8 mouse cellular contexts compared by ENCODE assay signal in the genomic region with DNA sequence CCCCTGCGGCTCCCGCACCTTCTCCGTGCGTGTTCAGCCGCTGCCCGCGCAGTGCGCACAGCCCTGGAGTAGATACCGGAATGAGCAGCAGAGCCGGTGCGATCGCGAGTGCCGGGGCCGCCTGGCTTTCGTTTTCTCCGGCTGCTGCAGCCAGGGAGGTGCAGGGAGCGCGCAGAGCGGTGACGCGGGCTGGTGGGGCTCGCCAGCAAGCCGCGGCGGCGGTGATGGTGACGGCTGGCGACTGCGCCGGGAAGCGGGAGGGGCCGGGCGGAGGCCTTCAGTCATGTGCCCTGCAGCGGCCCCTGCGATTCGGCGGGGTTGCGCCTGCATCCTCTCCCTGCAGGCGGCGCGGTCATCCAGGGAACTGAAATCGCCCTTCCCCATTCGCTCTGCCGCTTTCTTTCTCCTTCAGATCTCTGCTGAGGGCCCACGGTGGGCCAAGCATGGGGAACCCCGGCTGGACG. TPM values are rescaled to one million over a fixed set of nuclear protein-coding genes. Genes with fewer than 3 reads are reported as not detected.
DNase-seq lines count a peak whose midpoint lies in the region; ATAC-seq and TF ChIP-seq lines count a peak whose summit lies in the region.

No protein-coding gene starts in this region.

- no peaks in the 10 kb centered on the region for H3K9me3 ChIP-seq in MEL (replicated peaks; ENCODE audit: insufficient read depth, low read length)
- H3K9me3 ChIP-seq in hindbrain, embryonic 10.5 days = no peaks in the 10 kb centered on the region
- H3K9me3 ChIP-seq in lung, postnatal 0 days (ENCODE audit: low read length) = no peaks in the 10 kb centered on the region

- H3K9ac ChIP-seq in MEL (ENCODE audit: control insufficient read depth, low read depth, low read length, poor library complexity, severe bottlenecking) = peak overlapping the region; percentile 85
- peak overlapping the region; percentile 98 for H3K9ac ChIP-seq in lung, postnatal 0 days (replicated peaks; ENCODE audit: low read depth)

- peaks cover 5 to 11% of the 10 kb centered on the region in 2 experiments for H3K4me1 ChIP-seq in MEL (ENCODE audit: control insufficient read depth in 1 of 2, insufficient read depth in 2 of 2, low read length in 2 of 2)
- peaks cover 10% of the 10 kb centered on the region; the same call in 1 of the 2 replicates for H3K4me1 ChIP-seq in cerebellum, adult 2 months (ENCODE audit: control insufficient read depth, insufficient read depth, low read length)
- peaks cover 27% of the 10 kb centered on the region for H3K4me1 ChIP-seq in hindbrain, embryonic 10.5 days (replicated peaks)
- peaks cover 22% of the 10 kb centered on the region; the same call in 1 of the 2 replicates for H3K4me1 ChIP-seq in lung, postnatal 0 days (ENCODE audit: insufficient read depth, low read depth, low read length)

- peak overlapping the region; percentile 59 for H3K27ac ChIP-seq in MEL (ENCODE audit: control insufficient read depth, low read depth, low read length)
- peak overlapping the region; percentile 92 for H3K27ac ChIP-seq in cerebellum, adult 2 months (ENCODE audit: insufficient read depth, low read length)
- peak overlapping the region; percentile 93 for H3K27ac ChIP-seq in hindbrain, embryonic 10.5 days
- H3K27ac ChIP-seq in lung, postnatal 0 days (ENCODE audit: low read length) = peak overlapping the region; percentile 100

- peaks cover 14% of the 10 kb centered on the region for H3K79me2 ChIP-seq in MEL (ENCODE audit: control insufficient read depth, insufficient read depth, low read length, poor library complexity)

- TF ChIP-seq POLR2A in MEL (IDR thresholded peaks at IDR 0.05; ENCODE audit: control insufficient read depth in 1 of 2, insufficient read depth in 1 of 2, low read depth in 1 of 2, low read length in 2 of 2, poor library complexity in 1 of 2) = peak; percentile 50 to 58; a peak in 2 of 4 replicates
- peak; percentile 69 for TF ChIP-seq POLR2A in cerebellum, adult 2 months (IDR thresholded peaks at IDR 0.05; ENCODE audit: borderline replicate concordance, insufficient read depth, low read length)

- TF ChIP-seq EP300 in MEL (IDR thresholded peaks at IDR 0.05; ENCODE audit: low read depth in 1 of 2, low read length in 2 of 2) = no peak
- no peak for TF ChIP-seq EP300 in lung, postnatal 0 days (IDR thresholded peaks at IDR 0.05)

- peak overlapping the region; percentile 79 to 96 for H3K4me3 ChIP-seq in MEL (ENCODE audit: control insufficient read depth in 1 of 2, insufficient read depth in 1 of 2, low read depth in 2 of 2, low read length in 2 of 2)
- H3K4me3 ChIP-seq in cerebellum, adult 2 months (replicated peaks; ENCODE audit: insufficient read depth, low read depth, low read length) = peak overlapping the region; percentile 66
- peak overlapping the region; percentile 64 for H3K4me3 ChIP-seq in hindbrain, embryonic 10.5 days
- H3K4me3 ChIP-seq in lung, postnatal 0 days (ENCODE audit: low read depth, low read length) = peak overlapping the region; percentile 99

- DNase-seq in MEL (ENCODE audit: low read depth, low spot score) = peak; percentile 93
- DNase-seq in cerebellum, adult 2 months = peak; percentile 97
- DNase-seq in forelimb bud, embryonic 11.5 days (ENCODE audit: low read depth, low spot score) = peak; percentile 93
- peak; percentile 93 for DNase-seq in hindbrain, embryonic 10.5 days (ENCODE audit: low spot score)
- peak; percentile 97 for DNase-seq in layer of hippocampus, adult 9-11 months
- peak; percentile 98 for DNase-seq in lung, postnatal 0 days (ENCODE audit: low spot score)
- DNase-seq in ovary, postnatal 14 days (ENCODE audit: low spot score) = peak; percentile 95
- peak; percentile 93 for DNase-seq in thymus, postnatal 14 days

- peak in 2 of 3 experiments; percentile 52 to 60; a peak in 5 of 6 replicates for TF ChIP-seq CTCF in MEL (IDR thresholded peaks at IDR 0.05 in 2 of 3, conservative IDR thresholded peaks at IDR 0.05 in 1 of 3; ENCODE audit: control insufficient read depth in 1 of 3, insufficient read depth in 1 of 3, low read depth in 2 of 3, low read length in 3 of 3, poor library complexity in 1 of 3, severe bottlenecking in 1 of 3)
- peak; percentile 56; the same call in 1 of the 2 replicates for TF ChIP-seq CTCF in cerebellum, adult 2 months (IDR thresholded peaks at IDR 0.05; ENCODE audit: borderline replicate concordance, insufficient read depth, low read depth, low read length)
- TF ChIP-seq CTCF in lung, postnatal 0 days (IDR thresholded peaks at IDR 0.05) = peak; percentile 89

- ATAC-seq in lung, postnatal 0 days = peak; percentile 97

- TF ChIP-seq RAD21 in MEL (IDR thresholded peaks at IDR 0.05; ENCODE audit: low read depth, low read length) = peak; percentile 26

- H3K36me3 ChIP-seq in MEL (ENCODE audit: control insufficient read depth in 1 of 2, insufficient read depth in 2 of 2, low read length in 2 of 2) = peaks cover 0 to 13% of the 10 kb centered on the region in 2 experiments; a peak in 2 of 4 replicates
- peaks cover 3% of the 10 kb centered on the region for H3K36me3 ChIP-seq in hindbrain, embryonic 10.5 days
- H3K36me3 ChIP-seq in lung, postnatal 0 days (ENCODE audit: insufficient read depth, low read length) = no peaks in the 10 kb centered on the region

- H3K27me3 ChIP-seq in MEL (ENCODE audit: control insufficient read depth in 1 of 2, insufficient read depth in 2 of 2, low read length in 2 of 2) = no peaks in the 10 kb centered on the region
- H3K27me3 ChIP-seq in cerebellum, adult 2 months (ENCODE audit: control insufficient read depth, insufficient read depth, low read length) = no peaks in the 10 kb centered on the region
- H3K27me3 ChIP-seq in hindbrain, embryonic 10.5 days (ENCODE audit: insufficient read depth, poor library complexity, severe bottlenecking) = no peaks in the 10 kb centered on the region
- H3K27me3 ChIP-seq in lung, postnatal 0 days (replicated peaks; ENCODE audit: insufficient read depth, low read length) = no peaks in the 10 kb centered on the region

- H3K4me2 ChIP-seq in lung, postnatal 0 days (replicated peaks; ENCODE audit: low read depth, low read length) = peak overlapping the region; percentile 71

- under 1% methylated on average over 48 of the region's 48 CpGs for WGBS in cerebellum, adult 2 months
- under 1% methylated on average over 48 of the region's 48 CpGs for WGBS in hindbrain, embryonic 10.5 days
- WGBS in lung, postnatal 0 days = under 1% methylated on average over 45 of the region's 48 CpGs

TF ChIP-seq in MEL, 35 proteins besides CTCF, POLR2A, EP300 and RAD21 (continues in another document):
- TF ChIP-seq GATA1 (IDR thresholded peaks at IDR 0.05; ENCODE audit: low read depth, low read length) = no peak
- TF ChIP-seq ZC3H11A (IDR thresholded peaks at IDR 0.05; ENCODE audit: low read depth, low read length) = no peak
- peak; percentile 59; the same call in 1 of the 2 replicates for TF ChIP-seq NELFE (IDR thresholded peaks at IDR 0.05; ENCODE audit: low read depth, low read length)
- peak; percentile 36 for TF ChIP-seq SMC3 (IDR thresholded peaks at IDR 0.05; ENCODE audit: low read depth, low read length)
- peak; percentile 93 for TF ChIP-seq MAZ (IDR thresholded peaks at IDR 0.05; ENCODE audit: low read depth, low read length)
- no peak for TF ChIP-seq GABPA (IDR thresholded peaks at IDR 0.05; ENCODE audit: low read depth, low read length)
- TF ChIP-seq UBTF (IDR thresholded peaks at IDR 0.05; ENCODE audit: borderline replicate concordance, insufficient read depth, low read depth, low read length) = peak; percentile 91; the same call in 1 of the 2 replicates
- no peak for TF ChIP-seq CHD1 (IDR thresholded peaks at IDR 0.05; ENCODE audit: low read depth, low read length)
- TF ChIP-seq USF1 (IDR thresholded peaks at IDR 0.05; ENCODE audit: low read depth, low read length) = peak; percentile 93
- TF ChIP-seq KAT2A (conservative IDR thresholded peaks at IDR 0.05; ENCODE audit: low read depth, low read length) = no peak
- TF ChIP-seq MXI1 (IDR thresholded peaks at IDR 0.05; ENCODE audit: low read depth, low read length) = no peak; the same call in 1 of the 2 replicates
- TF ChIP-seq HCFC1 (IDR thresholded peaks at IDR 0.05; ENCODE audit: low read depth, low read length) = peak; percentile 76
- peak; percentile 21; the same call in 1 of the 2 replicates for TF ChIP-seq MEF2A (IDR thresholded peaks at IDR 0.05; ENCODE audit: extremely low read depth, insufficient replicate concordance, low read depth, low read length, poor library complexity, severe bottlenecking)
- peak; percentile 76; the same call in 1 of the 2 replicates for TF ChIP-seq ZMIZ1 (IDR thresholded peaks at IDR 0.05; ENCODE audit: low read depth, low read length)
- peak; percentile 78 for TF ChIP-seq MAX (IDR thresholded peaks at IDR 0.05; ENCODE audit: low read length)
- TF ChIP-seq RCOR1 (IDR thresholded peaks at IDR 0.05; ENCODE audit: low read depth, low read length) = peak; percentile 19; the same call in 1 of the 2 replicates
- peak; percentile 30 for TF ChIP-seq ELF1 (IDR thresholded peaks at IDR 0.05; ENCODE audit: low read depth, low read length)
- TF ChIP-seq SIN3A (IDR thresholded peaks at IDR 0.05; ENCODE audit: low read length) = peak; percentile 80
- peak; percentile 64 for TF ChIP-seq NRF1 (IDR thresholded peaks at IDR 0.05; ENCODE audit: insufficient read depth, low read depth, low read length, poor library complexity, severe bottlenecking)
- no peak for TF ChIP-seq ZNF384 (IDR thresholded peaks at IDR 0.05; ENCODE audit: low read depth, low read length)
- TF ChIP-seq TAL1 (IDR thresholded peaks at IDR 0.05; ENCODE audit: low read length) = no peak
- TF ChIP-seq ETS1 (IDR thresholded peaks at IDR 0.05; ENCODE audit: low read depth, low read length) = peak; percentile 35
- no peak for TF ChIP-seq E2F4 (IDR thresholded peaks at IDR 0.05; ENCODE audit: borderline replicate concordance, low read depth, low read length)

RNA-seq across cellular contexts. Expression of a gene that starts 1.2 kb away (rescaled TPM):
- total RNA-seq in MEL (2012; rRNA removed) = 14.7 and 16.5 TPM in 2 replicates
- 10 to 100 TPM in 1 of 2 experiments, not detected in 1; 13.6 TPM for polyA plus RNA-seq in MEL (2012; ENCODE audit: insufficient read depth in 1 of 2, insufficient read length in 2 of 2, low read depth in 1 of 2, low replicate concordance in 2 of 2, missing spikeins in 1 of 2)
- polyA plus RNA-seq in cerebellum, adult 2 months (2012; rRNA removed) = 67.3 and 72.1 TPM in 2 replicates
- 9.2 and 11.8 TPM in 2 replicates for polyA plus RNA-seq in hindbrain, embryonic 10.5 days (2016; fragmentation: Nextera tagmentation; extraction: Ambion mirVana)
- polyA plus RNA-seq in lung, postnatal 0 days (2015; fragmentation: Nextera tagmentation; extraction: Ambion mirVana) = 46.6 and 52.4 TPM in 2 replicates

RNA-seq across cellular contexts. Expression of a gene that starts 49.4 kb away (rescaled TPM):
- not detected in 2 replicates for total RNA-seq in MEL (2012; rRNA removed)
- polyA plus RNA-seq in MEL (2012; ENCODE audit: insufficient read depth in 1 of 2, insufficient read length in 2 of 2, low read depth in 1 of 2, low replicate concordance in 2 of 2, missing spikeins in 1 of 2) = not detected
- polyA plus RNA-seq in cerebellum, adult 2 months (2012; rRNA removed) = 0.31 and 0.78 TPM in 2 replicates
- 0.86 TPM in 1 of 2 replicates, not detected in the other for polyA plus RNA-seq in hindbrain, embryonic 10.5 days (2016; fragmentation: Nextera tagmentation; extraction: Ambion mirVana)
- 11.4 and 15.4 TPM in 2 replicates for polyA plus RNA-seq in lung, postnatal 0 days (2015; fragmentation: Nextera tagmentation; extraction: Ambion mirVana)

Comparison
In these comparisons a context has a peak if more than half of its experiments do, and no peak if none do; other contexts are left out.
1. Peak in every context shown above with its lines: DNase-seq, ATAC-seq, H3K4me3 ChIP-seq and H3K27ac ChIP-seq.